Mouse (Mus musculus): ENCODE measurements at regions not wholly inside any gene's neighbourhood (a gene's known extent, or its start where the extent isn't known, plus 50 kb on each side); places are given as distances from the start of the nearest gene placed in this dataset.

DNA sequence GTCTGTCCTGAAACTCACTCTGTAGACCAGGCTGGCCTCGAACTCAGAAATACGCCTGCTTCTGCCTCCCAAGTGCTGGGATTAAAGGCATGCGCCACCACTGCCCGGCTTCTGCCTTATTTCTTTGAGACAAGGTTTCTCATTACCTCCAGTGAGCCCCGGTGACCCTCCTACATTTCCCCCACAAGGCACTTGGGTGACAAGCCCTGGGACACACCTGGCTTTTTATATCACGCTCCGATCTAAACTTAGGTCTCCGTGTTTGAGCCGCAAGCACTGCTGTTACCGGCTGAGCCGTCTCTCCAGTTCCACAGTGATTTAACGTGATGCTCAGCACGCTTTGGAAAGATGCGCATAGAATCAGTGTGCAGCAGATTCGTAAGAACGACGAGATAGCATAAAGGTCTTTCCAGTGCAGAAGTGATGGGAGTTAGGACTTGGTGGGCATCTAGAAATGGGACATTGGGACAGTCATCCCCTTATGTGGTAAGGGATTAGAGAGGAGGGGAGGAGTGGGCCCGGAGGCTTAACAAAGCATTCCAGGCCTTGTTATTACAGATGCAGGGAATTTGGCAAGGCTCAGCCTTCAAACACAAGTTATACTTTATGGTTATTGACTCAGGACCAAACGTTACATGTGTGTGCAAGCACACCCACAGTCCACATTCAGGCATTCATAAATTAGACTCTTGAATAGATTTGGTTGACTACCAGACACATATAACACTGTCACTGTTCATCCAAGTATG lies 56.9 kb upstream of the Slc38a4 start:
- Histone ChIP-seq H3K27me3 (replicated peaks; ENCODE audit: control insufficient read depth, insufficient read depth, low read length) (no peaks in the 10 kb centered on the region), H3K4me2 (ENCODE audit: low read depth, low read length) (no peak overlapping the region), H3K9ac (ENCODE audit: low read depth, low read length) (no peak overlapping the region), H3K27ac (replicated peaks; ENCODE audit: low read depth, low read length) (no peak overlapping the region; the same call in 1 of the 2 replicates), H3K9me3 (ENCODE audit: control insufficient read depth, low read length) (no peaks in the 10 kb centered on the region), H3K36me3 (ENCODE audit: control insufficient read depth, insufficient read depth, low read length) (no peaks in the 10 kb centered on the region), H3K4me3 (ENCODE audit: low read depth, low read length) (no peak overlapping the region), H3K4me1 (ENCODE audit: control insufficient read depth, insufficient read depth, low read length) (peaks cover 21% of the 10 kb centered on the region)
- WGBS = 68% methylated on average over 19 of the region's 19 CpGs
- peak; percentile 74 for DNase-seq (ENCODE audit: low spot score)
- no peak; the same call in 1 of the 2 replicates for ATAC-seq (ENCODE audit: low read depth)

- 42% methylated on average over 11 of the region's 11 CpGs for WGBS
- DNase-seq (ENCODE audit: low spot score) (peak; percentile 46), ATAC-seq (ENCODE audit: low read depth) (no peak)
- H3K36me3 ChIP-seq (ENCODE audit: control insufficient read depth, insufficient read depth, low read length) = no peaks in the 10 kb centered on the region
- H3K27me3 ChIP-seq (replicated peaks; ENCODE audit: control insufficient read depth, insufficient read depth, low read length) = no peaks in the 10 kb centered on the region
- no peak overlapping the region for H3K4me3 ChIP-seq (ENCODE audit: low read depth, low read length)
- H3K9me3 ChIP-seq (ENCODE audit: control insufficient read depth, low read length) = no peaks in the 10 kb centered on the region
- peak overlapping the region; percentile 31 for H3K4me2 ChIP-seq (ENCODE audit: low read depth, low read length)
- peak overlapping the region; percentile 8; the same call in 1 of the 2 replicates for H3K9ac ChIP-seq (ENCODE audit: low read depth, low read length)
- H3K4me1 ChIP-seq (ENCODE audit: control insufficient read depth, insufficient read depth, low read length) = peaks cover 21% of the 10 kb centered on the region
- peak overlapping the region; percentile 72 for H3K27ac ChIP-seq (replicated peaks; ENCODE audit: low read depth, low read length)
Measured at GRCm38 (mm10) chr15:97111320-97112192, 55.8 kb upstream of the Slc38a4 start.

- no peak overlapping the region for H3K4me3 ChIP-seq (ENCODE audit: low read depth, low read length)
- no peak overlapping the region for H3K9ac ChIP-seq (ENCODE audit: low read depth, low read length)
- DNase-seq (ENCODE audit: low spot score) (no peak), ATAC-seq (ENCODE audit: low read depth) (no peak)
- no peaks in the 10 kb centered on the region for H3K9me3 ChIP-seq (ENCODE audit: control insufficient read depth, low read length)
- H3K27ac ChIP-seq (replicated peaks; ENCODE audit: low read depth, low read length) = no peak overlapping the region
- H3K4me2 ChIP-seq (ENCODE audit: low read depth, low read length) = no peak overlapping the region
- no peaks in the 10 kb centered on the region for H3K27me3 ChIP-seq (replicated peaks; ENCODE audit: control insufficient read depth, insufficient read depth, low read length)
- H3K36me3 ChIP-seq (ENCODE audit: control insufficient read depth, insufficient read depth, low read length) = no peaks in the 10 kb centered on the region
- H3K4me1 ChIP-seq (ENCODE audit: control insufficient read depth, insufficient read depth, low read length) = peaks cover 27% of the 10 kb centered on the region
- 27% methylated on average over 10 of the region's 10 CpGs for WGBS
Measured at GRCm38 (mm10) chr15:97107779-97108178, 52.0 kb upstream of the Slc38a4 start.

DNA sequence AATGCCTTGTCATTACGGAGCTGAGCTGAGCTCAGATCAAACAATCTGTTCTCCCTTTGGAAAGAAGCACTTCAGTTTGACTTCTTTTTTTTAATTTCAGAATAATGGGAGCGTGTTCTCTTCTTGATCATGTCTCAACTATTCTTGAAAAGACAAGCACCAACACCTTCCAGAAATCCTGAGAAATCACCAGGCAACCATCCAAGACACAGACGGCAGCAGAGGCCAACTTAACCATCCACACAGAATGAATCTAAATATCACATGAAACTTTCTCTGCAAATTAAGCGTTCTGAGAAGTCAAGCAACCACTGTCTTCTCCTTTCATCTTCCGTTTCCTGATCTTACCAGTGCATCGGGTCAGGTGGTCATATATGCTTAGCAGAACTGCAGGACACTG lies 50.8 kb upstream of the Slc38a4 start:
- Histone ChIP-seq H3K36me3 (ENCODE audit: control insufficient read depth, insufficient read depth, low read length) (no peaks in the 10 kb centered on the region), H3K4me2 (ENCODE audit: low read depth, low read length) (no peak overlapping the region), H3K4me1 (ENCODE audit: control insufficient read depth, insufficient read depth, low read length) (peaks cover 22% of the 10 kb centered on the region; the same call in 1 of the 2 replicates), H3K4me3 (ENCODE audit: low read depth, low read length) (no peak overlapping the region), H3K27me3 (replicated peaks; ENCODE audit: control insufficient read depth, insufficient read depth, low read length) (no peaks in the 10 kb centered on the region), H3K27ac (replicated peaks; ENCODE audit: low read depth, low read length) (no peak overlapping the region), H3K9me3 (ENCODE audit: control insufficient read depth, low read length) (no peaks in the 10 kb centered on the region), H3K9ac (ENCODE audit: low read depth, low read length) (no peak overlapping the region)
- DNase-seq (ENCODE audit: low spot score) (peak; percentile 30), ATAC-seq (ENCODE audit: low read depth) (no peak)
- 67% methylated on average over 6 of the region's 6 CpGs for WGBS

All from embryonic facial prominence, embryonic 14.5 days (tissue).